Mouse (Mus musculus) cerebellum, adult 11 months (tissue): ENCODE measurements at regions not wholly inside any gene's neighbourhood (a gene's known extent, or its start where the extent isn't known, plus 50 kb on each side); places are given as distances from the start of the nearest gene placed in this dataset.

Experiments
- DNase-seq: peaks from one replicate; pipeline ENCODE4 v3.0.0; 2022

- DNase-seq = no peak
Measured at GRCm38 (mm10) chr15:36945309-36945708, 62.3 kb downstream of the Zfp706 start.

GRCm38 (mm10) chr15:36944556-36945171 lies 62.9 kb downstream of the Zfp706 start:
- DNase-seq = no peak

- DNase-seq = peak; percentile 43
Measured at GRCm38 (mm10) chr15:36943492-36944112, 64.0 kb downstream of the Zfp706 start.

DNA sequence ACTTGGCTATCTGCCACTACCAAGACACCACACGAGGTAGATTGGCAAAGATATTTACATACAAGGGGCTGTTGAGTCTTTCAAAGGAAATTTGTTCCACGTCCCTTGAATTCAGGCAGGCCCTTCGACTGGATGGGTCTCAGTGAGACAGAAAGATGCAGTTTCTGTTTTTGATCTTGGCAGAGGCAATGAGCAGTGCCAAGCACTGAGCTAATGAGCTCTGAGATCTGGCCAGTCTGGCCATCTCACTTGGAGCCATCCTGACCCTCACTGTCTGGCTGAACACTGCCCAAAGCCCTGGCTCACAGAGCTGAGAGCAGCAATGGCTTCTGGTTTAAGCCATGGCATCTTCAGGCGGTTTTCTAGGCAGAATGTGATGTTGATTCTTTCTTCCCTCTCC lies 65.3 kb downstream of the Zfp706 start:
- DNase-seq = peak; percentile 65

DNA sequence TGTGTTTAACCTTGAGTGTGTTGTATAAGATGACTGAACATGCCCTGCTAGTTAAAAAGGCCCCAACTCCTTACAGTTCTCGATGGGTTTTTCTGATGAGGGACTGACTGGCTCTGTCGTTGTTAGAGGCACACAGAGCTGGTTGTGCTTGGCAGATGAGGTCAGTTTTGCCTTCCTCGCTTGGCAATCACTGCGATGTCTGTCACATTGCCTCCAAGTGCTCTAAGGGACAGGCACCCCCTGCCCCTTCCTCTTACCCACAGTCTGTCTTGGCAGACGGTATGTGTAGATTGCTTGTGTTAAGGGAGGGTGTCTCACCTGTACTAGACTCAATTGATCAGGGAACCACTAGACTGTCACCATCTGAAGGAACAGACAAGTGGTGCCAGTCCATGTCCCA lies 65.8 kb downstream of the Zfp706 start:
- peak; percentile 39 for DNase-seq

GRCm38 (mm10) chr15:36939608-36940007 lies 68.0 kb downstream of the Zfp706 start:
- DNase-seq = peak; percentile 48

DNA sequence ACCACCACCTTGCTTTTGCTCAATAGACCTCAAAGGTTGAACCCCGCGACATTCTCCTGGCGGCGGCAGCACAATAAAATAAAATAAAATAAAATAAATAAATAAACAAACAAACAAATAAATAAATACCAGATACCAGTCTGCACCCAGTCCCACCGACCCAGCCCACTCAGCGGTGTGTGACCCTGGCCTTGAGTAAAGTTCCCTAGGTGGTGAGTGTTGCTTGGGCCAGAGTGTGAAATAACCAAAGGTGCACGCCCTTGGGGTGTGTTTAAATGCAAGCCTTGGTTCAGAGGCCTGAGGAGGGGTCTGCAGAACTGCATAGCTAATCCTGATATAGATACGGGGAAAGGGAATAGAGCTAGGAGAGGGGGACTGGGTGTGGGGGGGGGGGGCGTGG lies 68.4 kb downstream of the Zfp706 start:
- no peak for DNase-seq

DNA sequence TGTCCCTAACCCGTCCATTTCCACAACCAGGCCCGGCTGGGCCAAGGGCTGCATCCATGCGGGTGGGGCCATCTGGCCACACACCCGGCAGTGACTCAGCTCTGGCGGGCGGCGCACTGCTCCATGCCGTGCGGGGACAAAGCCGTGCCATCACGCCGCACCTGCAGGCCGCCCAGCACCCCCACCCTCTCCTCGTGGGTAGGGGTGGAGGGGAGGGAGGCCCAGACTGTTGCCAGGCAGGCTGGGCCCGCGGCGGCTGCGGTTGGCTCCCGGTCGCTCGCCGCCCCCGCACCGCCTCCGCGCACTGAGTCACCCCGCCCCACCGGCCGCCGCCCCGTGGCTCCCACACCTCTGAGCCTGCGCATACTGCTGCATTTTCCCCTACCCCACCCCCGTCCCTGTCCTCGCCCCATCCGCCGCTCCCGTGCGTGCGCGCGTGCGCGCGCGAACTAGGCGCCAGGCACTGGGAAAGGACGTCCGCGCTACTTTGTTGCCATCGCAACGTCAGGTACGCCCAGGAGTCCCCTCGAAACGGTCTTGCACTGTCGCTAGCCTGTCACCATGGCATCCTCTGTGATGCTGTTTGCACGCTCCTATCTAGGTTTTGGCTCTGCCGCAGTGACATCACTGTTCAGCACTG lies 68.9 kb downstream of the Zfp706 start:
- peak; percentile 97 for DNase-seq

GRCm38 (mm10) chr15:36937757-36938498 lies 69.6 kb downstream of the Zfp706 start:
- DNase-seq = no peak

DNA sequence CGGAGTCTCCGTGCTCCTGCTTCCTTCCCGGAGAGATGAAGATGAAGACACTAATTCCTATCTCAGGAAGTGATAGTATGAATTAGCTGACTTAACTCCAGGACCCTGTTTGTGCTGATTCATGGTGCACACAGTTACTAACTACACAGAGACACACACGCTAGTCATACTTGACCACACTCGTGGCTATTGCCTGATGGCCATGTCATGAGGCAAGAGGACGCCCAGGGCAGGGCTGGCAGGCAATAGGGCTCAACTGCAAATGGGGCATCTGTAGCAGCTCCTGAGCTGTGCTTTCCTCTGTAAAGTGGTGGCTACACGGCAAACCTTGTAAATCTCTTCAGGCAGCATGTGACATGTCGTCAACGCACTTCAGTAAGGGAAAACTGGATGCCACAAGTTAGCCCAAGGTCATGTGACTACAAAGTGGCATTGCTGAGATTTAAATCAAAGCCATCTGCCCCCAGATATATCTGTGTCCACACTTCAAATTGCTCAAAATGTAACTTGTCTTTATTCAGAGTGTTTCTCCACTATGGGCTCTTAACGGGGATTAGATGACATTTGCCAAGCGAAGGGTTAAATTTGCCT lies 70.4 kb downstream of the Zfp706 start:
- no peak for DNase-seq

DNA sequence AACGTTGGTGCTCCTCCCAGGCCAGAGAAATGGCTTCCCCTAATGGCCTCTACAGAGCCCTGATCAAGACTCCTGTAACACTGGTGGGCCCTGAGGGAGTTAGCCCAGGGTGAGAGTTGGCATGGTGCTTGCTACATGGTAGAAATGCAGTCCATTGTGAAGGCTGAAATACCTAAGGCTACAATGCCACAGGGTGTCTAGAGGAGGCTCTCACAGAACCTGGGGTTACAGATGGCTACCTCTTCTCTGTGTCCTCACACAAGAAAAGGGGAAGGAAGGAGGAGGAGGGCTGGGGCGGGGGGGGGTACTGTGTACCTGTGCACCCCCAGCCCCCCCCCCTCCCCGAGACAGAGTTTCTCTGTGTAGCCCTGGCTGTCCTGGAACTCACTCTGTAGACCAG lies 72.8 kb downstream of the Zfp706 start:
- no peak for DNase-seq

GRCm38 (mm10) chr15:36933581-36933991 lies 74.0 kb downstream of the Zfp706 start:
- DNase-seq = no peak

- DNase-seq = no peak
Measured at GRCm38 (mm10) chr15:36931460-36931859, 76.1 kb downstream of the Zfp706 start.

DNA sequence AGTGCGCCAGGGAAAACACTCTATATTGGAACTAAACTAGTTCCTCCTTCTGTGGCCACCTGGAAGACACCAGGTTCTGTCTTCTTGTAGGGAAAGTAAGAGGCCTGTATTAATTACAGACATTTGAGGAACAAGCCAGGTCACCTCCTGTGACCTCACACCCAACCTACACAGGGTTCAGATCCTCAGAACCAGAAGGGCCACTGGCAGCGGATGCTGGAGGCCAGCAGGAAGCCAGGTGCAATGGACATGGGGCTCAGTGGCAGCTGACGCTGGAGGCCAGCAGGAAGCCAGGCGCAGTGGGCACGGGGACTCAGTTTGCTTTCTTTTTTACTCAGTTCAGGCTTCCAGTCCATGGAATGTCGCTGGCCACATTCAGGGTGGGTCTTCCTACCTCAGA lies 77.1 kb downstream of the Zfp706 start:
- no peak for DNase-seq

DNA sequence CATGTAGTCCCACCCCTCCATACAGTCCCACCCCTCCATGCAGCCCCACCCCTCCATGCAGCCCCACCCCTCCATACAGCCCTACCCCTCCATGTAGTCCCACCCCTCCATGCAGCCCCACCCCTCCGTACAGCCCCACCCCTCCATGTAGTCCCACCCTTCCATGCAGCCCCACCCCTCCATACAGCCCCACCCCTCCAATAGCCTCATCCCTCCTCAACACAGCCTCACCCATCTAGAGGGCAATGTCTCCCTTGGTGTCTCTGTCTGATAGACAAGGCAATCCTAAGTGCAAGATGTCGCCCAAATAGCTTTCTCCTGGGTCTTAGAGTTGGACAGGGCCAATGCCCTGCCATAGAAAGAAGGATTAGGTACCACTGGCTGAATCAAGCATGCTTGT lies 77.8 kb downstream of the Zfp706 start:
- no peak for DNase-seq

- DNase-seq = no peak
Measured at GRCm38 (mm10) chr15:36929088-36929487, 78.5 kb downstream of the Zfp706 start.

GRCm38 (mm10) chr15:36928678-36929077 lies 78.9 kb downstream of the Zfp706 start:
- no peak for DNase-seq

- DNase-seq = no peak
Measured at GRCm38 (mm10) chr15:36927436-36927835, 80.1 kb downstream of the Zfp706 start.

DNA sequence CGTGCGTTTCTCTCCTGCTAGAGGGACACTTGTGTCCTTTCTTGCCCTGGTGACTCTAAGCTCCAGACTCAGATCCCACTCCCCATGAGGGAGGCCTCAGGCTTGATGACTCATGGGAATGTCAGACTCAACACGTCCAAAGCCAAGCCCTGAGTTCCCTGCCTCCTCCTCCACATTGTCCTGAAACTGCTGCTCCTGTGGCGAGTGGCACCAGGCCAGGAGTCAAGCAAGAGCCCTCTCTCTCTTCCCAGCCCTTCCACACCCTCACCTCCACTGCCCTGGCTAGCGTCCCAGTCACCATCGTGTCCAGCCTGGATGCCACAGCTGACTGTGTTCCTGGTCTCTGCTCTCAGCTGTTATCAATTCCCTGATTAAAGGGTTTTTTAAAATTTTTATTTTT lies 83.4 kb downstream of the Zfp706 start:
- DNase-seq = peak; percentile 66

GRCm38 (mm10) chr15:36921384-36921783 lies 86.2 kb downstream of the Zfp706 start:
- DNase-seq = no peak

DNA sequence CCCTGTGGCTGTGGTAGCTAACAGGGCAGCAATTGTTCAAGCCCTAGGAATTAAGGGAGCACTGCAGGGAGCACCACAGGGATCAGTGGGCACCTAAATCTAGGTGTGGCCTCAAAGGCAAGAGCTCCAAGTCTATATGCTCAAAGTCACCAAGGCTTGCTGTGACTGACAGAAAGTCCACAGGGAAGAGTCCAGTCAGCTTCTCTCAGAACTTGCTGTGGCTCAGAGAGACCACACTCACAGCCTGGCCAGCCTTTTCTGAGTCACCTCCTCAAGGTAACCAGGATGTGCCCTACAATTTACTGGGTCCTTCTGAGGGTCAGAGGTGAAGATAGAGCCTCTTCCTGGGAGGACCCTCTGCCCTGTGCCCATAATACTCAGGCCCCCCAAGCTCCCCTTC lies 86.7 kb downstream of the Zfp706 start:
- no peak for DNase-seq

GRCm38 (mm10) chr15:36919704-36920103 lies 87.9 kb downstream of the Zfp706 start:
- DNase-seq = no peak

DNA sequence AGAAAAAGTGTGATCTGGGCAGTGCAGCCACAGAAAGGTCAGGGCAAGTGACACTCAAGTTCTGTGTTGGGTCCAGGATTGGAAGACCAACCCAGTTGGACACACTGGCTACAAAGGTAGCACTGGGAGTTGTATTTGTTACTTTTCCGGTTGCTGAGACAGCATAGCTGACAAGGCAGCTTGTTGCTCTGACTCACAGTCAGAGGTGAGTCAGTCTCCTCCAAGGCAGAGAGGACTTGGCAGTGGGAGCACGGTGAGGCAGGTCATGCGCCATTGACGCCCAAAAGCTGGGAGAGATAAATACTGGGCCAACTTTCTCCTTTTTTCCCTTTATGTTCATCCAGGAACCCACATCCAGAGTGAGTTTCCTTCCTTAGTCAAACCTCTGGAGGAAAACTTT lies 88.4 kb downstream of the Zfp706 start:
- no peak for DNase-seq
